Mouse (Mus musculus) frontal cortex, adult (tissue): ENCODE measurements at regions not wholly inside any gene's neighbourhood (a gene's known extent, or its start where the extent isn't known, plus 50 kb on each side); places are given as distances from the start of the nearest gene placed in this dataset.

Experiments
- ATAC-seq: cut with Nextera tagmentation; 2 replicates; pipeline ENCODE4 v1.9.2; 2017; ENCODE audit warnings: mild to moderate bottlenecking, moderate library complexity, mixed read lengths; ENCODE audit not compliant: low TSS enrichment

DNA sequence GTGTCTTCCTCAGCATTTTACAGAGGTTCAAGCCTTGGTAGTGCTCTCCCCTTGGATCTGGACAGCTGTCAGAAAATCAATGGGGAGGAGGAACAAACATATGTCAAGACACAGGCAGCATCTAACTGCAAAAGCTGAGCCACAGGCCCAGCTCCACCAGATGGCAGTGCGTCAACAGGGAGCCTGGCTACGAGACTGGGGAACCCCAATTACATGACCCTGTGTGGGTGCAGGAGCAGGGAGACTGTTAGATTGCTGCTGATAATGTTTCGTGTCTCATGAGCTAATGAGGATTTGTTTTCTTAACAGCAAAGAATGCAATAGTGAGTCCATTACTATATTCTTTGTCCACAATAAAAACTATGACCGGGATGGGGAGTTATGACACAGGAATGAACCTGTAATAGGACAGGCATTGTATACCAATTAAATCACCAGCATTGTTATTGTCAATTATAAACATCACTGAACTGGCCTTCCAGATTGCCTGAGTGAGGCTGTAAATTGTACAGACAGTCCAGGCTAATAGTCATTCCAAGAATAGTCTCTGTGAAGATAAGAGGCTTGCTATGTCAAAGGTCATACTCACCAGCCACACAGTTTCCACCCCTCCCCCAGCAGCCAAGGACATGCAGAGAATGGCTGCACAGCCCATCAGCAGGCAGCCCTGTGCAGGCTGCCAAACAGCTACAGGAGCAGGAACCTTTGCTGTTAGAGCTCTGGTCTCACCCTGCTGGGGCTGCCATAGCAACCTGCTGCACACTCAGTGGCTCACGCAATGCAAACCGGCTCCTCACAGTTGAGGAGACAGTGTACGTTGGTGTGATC is 58.8 kb upstream of the Barx2 start:
- ATAC-seq: peak; percentile 89

DNA sequence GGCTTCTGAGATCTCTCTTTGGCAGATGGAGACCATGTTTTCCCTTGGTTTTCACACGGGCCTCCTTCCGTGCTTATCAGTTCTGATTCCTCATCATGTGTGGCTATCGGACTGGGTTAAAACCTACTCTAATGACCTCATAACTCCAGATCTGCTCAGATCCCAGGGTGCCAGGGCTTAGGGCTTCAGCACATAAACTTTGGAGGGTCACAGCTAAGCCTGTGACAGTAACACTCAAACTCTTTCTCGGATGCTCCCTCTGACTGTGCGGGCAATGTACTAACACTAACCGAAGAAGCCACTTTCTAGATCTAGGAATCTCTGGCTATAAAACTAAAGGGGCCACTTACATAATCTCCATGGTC is 59.3 kb upstream of the Barx2 start:
- ATAC-seq: no peak

DNA sequence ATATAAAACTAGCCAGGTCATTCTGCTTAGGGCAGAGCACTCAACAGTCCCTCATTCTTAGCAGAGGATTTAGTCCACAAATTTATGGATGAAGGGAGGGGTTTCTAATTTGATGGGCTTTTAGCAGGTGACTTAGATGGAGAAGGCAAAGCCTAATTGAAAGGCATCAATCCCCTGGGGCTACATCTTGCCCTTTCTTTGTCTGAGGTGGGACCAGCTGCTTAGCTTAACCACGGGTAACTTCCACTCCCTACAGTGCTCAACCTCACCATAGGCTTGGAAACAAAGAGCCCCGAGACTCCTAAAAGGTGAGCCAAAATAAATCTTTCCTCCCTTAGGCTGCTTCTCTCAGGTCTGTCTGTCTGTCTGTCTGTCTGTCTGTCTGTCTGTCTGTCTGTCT is 62.9 kb upstream of the Barx2 start:
- no peak for ATAC-seq

DNA sequence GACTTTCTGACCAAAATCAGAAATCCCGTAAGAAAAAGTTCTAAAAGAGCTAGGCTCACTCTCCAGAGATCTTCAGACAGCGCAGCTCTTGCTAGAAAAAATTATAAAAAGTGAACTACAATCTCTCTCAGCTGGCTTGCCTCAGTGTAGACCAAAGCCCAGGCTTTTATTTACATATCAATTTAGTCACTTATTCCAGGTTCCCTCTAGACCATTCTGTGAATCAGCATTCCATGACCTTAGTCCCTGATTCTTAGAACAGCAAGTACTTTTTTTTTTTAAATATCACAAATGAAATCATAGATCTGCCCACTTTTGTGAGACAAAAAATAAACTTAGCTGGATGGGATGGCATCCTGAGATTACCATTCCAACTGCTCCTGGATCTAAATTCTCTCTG is 64.8 kb upstream of the Barx2 start:
- no peak for ATAC-seq

DNA sequence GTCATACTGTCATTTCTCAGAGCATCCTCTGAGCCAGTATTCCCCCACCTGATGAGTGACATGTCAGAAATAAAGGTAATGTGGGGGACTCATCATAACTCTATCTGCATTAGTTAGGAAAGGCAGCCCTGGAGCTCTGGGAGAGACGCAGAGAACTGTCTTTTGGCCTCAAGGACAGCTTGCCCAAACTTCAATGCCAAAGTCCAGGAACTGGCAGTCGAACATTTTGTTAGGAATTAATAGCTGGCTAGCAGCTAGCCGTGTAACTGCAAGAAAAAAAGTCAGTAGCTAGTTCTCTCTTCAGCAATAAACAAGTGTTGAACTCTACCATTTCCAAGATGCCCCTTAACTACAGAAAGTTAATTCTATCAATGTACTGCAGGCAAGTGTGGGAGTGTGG is 65.9 kb upstream of the Barx2 start:
- ATAC-seq: no peak

DNA sequence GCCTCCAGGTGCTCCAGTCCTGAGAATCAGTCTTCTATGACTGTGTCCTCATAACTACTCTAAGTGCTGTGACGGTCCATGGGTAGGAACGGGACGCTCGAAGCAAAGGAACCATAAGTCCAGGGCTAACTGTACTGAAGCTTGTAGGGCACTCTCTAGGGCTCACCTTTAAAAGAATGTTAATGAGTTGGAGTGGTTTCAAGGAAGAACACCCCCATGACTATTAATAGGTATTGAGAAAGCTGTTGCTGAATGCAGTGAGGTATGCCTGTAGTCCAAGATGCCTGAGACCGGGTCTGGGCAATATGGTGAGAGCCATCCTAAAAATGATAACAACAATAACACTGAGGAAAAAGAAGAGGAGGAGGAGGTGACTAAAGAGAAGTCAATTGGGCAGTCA is 67.2 kb upstream of the Barx2 start:
- no peak for ATAC-seq

DNA sequence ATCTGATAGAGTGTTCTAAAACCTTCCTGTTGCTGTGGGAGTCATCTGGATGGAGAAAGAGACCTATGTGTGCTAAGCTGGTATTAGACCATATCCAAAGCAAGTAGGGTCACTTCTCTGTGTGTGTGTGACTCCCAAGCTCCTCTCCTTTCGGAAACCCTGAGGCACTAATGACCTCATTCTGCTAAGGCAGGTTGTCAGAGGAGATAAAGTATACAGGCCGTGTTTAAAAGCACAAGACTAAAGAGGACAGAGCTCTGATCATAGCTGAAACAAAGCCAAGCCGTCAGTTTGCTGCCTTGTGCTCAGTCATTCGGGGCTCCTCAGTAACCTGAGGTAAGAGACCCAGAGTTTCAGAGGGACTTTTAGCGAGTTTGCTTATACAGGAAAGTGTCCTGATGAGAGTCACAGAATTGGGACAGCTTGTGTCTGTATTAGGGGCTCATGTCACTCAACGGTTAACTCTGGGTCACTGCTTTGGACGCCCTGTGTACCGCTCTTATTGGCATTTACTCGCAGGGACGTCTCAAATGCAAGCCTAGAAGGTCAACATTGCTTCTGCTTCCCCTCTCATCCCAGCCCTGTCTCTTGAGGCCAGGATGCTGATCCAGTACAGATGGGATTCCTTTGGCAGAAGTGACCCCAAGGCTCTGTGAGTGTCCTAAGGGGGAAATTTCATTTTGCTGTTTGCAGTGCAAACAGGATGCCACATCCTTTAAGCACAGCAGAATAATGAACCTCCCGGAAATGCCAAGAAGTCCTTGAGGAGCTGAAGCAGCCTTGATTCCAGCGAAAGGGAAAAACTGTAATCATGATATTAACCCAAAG is 70.7 kb upstream of the Barx2 start:
- no peak for ATAC-seq

DNA sequence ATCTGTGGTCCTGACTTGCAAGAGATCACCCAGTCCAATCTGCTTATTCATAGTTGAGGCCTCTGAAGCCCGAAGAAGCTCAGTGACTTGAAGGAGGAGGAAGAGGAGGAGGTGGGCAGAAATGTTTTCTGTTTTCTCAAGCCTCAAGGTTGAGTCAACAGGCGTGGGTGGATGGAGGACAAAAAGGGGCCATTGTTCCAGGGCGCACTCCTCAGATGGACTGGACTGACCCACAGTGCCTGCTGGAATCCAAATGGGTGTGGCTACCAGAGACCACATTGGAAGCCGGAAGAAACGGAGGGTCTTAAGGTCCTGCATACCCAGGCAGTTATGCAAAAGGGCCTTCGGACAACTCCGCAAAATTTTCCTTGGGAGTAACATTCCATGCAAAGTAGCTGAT is 75.6 kb upstream of the Barx2 start:
- ATAC-seq: no peak

DNA sequence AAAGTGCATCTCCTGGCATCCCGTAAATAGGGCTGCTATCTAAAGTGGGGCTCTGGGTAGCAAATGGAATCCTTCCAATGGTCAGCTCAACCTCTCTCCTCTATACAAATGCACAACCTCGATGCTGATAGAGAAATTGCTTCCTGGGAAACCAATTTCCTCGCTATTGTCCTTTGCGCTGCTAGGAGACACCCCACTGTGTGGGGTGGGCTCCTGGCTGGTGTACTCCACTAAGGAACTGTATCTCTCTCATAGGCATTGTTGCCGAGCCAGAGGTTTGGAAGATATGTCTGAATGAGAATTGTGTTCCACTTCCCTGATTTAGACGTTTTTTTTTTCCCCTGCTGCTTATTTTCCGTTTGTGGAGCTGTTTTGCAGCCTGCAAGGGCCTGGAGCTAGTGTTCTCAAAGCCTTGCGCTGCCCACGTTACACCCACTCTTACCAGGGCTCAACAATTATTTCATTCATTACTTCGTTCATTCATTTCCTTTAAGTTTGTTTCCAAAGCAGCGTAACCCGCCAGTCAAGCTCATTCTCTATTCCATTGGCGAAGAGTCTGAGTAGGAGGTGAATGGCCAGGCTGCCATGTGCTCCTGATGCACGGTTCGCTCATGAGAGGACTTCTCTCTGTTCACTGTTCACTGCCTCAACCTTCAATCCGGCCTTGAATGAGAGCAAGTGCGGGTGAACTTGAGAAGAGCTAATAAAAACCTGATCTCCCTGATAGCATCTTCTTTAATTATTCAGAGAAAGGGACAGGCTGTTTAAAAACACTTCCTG is 76.5 kb upstream of the Barx2 start:
- ATAC-seq: peak; percentile 69

DNA sequence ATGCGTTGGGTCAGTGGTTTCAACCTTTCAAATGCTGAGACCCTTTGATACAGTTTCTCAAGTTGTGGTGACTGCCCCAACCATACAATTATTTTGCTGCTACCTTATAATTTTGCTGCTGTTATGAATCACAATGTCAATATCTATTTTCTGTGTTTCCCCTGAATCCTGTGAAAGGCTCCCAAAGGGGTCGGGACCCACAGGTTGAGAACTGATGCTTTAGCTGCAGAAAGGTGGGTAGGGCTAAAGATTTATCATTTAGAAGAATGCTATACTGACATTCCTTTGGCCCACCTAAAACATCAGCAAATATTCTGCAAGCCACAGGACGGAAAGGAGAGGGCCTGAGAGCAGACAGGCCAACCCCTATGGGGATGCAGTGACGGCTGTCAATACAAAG is 77.2 kb upstream of the Barx2 start:
- no peak for ATAC-seq

DNA sequence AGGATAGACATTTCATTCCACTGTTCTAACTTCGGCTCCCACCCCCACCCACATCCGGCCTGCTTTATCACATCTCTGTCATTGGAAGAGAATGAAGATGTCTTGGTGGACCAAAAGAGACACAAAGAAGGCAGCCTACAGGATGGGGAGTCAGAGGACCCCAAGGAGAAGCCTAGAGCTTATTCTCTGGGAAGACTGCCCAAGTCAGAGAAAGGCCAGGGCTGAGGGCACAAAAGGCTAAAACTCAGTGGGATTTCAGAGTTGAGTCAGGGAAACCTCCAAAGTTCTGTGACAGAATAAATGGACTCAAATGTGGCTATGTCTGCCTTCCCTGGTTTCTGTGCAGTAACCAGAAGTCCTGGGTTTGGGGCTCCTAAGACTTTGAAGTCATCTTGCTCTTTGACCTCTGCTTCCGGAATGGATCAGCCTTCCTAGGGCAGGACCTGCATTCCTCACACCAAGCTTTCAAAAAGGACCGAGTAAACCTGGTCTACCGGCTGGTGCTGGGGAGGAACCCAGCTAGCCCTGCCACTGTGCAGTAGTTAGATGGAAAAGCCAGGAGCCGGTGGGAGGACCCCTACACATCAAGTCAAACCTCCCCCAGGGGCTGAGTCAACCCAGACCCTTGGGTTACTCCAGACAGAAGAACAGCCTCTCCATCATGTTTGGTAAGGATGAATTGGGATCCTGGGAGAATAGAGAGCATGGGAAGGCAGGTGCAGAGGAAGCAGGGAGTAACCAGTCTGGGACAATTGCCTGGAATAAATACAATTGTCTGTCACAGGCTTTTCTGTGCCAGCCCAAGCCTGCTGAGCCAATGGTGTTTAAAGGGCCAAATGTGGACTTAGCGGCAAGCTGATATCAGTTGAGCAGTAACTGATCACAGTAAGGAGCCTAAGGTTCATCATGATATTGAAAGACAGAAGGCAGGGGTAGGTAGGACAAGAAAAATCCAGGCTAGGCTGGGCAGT is 80.7 kb upstream of the Barx2 start:
- no peak for ATAC-seq

DNA sequence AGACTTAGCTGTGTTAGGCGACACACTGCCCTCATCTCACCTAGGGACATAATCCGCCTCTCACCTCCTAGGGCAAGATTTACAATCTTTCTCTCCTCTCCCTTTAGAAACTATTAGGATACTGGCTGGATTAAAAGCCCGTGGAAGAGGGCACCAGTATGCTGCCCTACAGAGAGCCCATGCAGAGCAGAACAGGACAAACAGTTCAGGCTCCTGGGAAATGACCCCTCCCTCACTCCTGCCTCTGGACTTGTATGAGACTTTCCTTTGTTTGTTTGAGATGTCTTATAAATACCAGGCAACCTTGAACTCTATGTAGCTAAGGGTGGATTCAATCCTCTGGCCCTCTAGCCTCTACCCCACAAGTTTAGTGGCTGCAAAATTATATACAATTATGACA is 81.8 kb upstream of the Barx2 start:
- no peak for ATAC-seq

DNA sequence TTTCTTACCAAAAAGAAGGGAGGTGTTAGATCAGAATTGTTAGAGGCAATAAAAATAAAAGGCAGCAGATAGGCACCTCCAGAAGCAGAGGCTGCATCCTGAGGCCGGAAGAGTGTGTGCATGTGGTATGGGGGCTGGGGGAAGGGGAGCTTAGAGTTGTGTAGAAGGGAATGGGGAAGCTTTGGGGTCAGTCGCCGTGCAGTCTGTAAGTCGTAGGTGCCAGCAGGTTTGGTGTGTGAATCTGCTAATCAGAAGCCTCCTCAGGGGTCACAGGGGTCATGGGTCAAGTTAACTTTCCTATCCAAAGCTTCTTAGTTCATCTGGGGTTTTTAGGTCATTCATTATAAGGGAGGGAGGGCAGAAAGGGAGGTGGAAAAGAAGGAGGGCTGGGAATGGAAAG is 82.4 kb upstream of the Barx2 start:
- ATAC-seq: no peak

DNA sequence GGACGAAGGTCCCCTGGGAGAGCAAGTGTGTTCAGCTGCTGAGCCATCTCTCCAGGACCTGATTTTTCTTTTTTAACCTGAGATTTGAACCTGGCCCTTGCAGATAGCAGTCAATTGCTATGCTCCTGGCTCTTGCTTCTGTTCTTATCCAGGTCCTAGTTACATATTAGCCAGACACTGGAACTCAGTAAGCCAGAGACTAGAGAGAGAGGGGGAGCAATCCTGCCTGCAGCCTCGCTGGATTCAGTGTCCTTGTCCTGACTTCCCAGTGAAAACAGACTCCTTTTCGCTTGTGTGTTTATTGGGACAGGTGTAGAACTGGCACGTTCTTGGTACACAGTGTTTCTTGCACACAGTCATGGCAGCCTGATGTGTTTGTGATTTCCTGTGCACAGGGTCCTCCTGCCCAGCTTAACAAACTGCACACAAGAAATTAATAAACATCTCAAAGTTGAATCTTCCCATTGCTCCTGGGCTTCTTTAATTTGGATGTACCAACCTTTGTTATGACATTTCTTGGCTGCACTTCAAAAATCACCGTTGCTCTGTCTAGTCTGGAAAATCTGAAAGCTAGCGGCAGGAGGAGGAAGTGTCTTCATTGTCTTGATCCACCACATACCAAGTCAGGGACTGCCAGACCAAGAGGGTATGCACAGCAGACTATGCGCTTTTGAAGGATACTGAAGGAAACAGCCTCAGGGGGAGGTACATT is 83.4 kb upstream of the Barx2 start:
- peak; percentile 18; the same call in 1 of the 2 replicates for ATAC-seq

DNA sequence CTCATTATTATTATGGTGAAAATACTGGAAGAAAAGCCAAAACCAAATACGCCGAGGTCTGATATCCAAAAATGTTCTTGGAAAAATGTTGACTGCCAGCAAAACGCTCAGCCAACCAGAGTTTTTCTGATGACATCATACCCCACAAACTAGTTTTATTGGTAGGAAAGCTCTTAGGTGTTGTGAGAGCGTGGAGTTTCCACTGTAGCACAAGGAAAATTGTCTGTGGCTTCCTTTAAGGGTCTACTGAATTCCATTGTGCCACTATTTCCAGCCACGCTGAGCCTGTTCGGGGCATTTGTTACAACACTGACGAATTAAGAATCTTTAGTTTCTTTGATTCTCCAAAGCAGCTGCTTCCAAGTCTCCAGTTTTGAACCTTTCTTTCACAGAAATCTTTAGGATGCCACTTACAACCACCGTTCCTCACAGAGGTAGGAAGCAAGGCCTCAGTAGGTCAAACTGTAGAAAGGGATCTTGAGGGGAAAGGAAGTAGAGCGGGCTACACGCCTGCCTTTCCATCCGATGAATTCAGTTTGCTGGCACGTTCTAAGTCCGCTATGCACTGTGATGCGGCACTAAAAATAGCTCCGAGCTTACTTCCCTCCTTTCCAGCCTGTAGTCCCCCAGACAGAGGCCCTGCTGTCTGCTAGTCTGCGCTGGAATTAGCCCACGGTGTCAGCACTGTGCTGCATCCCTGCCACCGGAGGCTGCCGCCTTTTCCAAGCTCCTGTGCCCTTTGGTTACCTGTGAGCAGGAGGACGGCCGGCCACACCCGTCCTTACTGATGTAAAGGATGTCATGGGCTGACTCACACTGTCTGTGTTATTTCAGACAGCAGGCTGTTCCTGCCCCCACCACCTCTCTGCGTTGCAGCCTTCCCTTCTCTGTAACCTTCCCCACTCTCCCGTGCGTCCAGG is 84.2 kb upstream of the Barx2 start:
- ATAC-seq: peak; percentile 79

DNA sequence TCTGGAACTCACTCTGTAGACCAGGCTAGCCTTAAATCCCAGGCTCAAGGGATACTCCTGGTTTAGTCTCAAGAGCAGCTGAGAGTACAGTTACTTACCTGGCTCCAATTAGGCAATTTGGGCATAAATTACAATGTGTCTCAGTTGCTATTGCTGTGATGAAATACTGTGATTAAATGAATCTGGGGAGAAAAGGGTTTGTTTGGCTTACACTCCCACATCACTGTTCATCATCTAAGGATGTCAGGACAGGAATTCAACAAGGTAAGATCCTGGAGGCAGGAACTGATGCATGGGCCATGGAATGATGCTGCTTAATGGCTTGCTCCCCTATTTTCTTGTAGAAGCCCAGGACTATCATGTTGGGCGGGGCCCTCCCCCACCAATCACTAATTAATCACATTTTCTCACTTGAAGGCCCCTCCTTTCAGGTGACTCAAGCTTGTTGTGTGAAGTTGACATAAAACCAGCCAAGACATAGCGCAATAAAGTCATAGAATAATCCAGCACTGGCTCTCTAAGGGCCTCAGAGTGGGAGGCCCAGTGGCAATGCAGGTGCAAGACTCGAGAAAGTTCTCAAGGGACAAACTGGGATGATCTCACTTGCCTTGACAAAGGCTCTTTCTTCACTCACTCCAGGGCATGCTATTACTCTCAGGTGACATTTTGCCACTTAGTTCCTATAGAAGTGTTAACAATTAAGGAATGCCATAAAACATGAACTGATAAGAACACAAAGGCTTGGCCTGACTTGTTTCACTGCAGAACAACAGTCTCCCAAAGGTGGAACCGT is 85.4 kb upstream of the Barx2 start:
- ATAC-seq: no peak

DNA sequence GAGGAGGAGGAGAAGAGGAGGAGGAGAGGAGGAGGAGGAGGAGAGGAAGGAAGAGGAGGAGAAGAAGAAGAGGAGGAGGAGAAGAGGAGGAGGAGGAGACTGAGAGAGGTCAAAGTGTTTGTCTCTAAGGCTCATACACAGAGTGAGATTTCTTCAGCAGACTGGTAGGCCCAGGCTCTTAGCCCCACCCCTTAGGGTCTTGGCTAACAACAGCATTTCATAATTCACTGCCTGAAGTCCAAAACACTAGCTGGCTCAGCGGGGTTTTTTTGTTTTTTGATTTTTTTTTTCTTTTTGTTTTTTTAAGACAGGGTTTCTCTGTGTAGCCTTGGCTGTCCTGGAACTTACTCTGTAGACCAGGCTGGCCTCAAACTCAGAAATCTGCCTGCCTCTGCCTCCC is 86.5 kb upstream of the Barx2 start:
- ATAC-seq: no peak

DNA sequence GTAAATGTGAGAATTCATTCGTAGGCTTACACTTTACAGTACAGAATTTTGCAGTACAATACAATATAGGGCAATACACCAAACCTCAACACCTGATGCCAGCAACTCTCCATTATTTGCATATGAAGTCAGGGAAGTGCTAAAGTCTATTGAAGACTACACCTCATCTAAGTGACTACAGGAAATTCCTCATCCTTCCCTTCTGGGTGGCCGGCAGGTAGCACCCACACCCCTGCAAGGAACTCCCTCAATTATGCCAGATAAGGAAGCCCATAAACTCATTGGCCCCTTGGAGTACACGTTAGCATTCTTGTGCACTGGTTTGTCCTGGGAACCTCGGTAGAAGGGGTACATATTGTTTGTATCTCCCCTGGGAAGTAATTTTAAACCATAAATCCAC is 89.7 kb upstream of the Barx2 start:
- ATAC-seq: no peak

DNA sequence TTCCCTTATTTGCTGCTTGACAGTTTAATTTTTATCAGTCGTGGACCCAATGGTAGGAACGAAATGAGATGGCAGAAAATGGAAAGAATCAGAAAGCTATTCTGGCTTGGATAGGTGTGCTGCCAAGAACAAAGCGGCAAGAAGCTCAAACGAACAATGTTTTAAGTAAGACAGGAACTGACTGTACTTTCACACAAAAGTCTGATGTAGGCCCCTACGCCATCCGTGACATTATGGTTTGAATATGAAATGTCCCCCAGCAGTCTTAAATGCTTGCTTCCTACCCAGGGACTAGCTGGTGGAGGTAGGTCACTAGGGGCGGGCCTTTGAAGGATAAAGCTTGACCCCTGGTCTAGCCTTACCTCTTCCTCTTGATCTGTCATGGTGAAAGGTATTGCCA is 90.5 kb upstream of the Barx2 start:
- ATAC-seq: peak; percentile 65
